Mouse (Mus musculus) naive thymus-derived CD4-positive, alpha-beta T cell, adult 2 months (primary cell): Measurements from ENCODE around the gene Tnpo3.
A peak's percentile ranks its signal among the peaks of the same experiment; 100 is the strongest.
"Not testable (repeated sequence)": the region's sequence is repeated elsewhere in the genome, so short reads cannot be mapped to it uniquely, and the experiment has no call there.

Experiments used
- DNase-seq: peaks from one replicate; pipeline ENCODE4 v3.0.0-alpha.2; 2011; ENCODE audit warnings: low read depth

The Tnpo3 gene

GRCm38 (mm10) chr6:29620840-29621543 is 11.3 kb upstream of the Tnpo3 start:
- DNase-seq, result no peak

DNA sequence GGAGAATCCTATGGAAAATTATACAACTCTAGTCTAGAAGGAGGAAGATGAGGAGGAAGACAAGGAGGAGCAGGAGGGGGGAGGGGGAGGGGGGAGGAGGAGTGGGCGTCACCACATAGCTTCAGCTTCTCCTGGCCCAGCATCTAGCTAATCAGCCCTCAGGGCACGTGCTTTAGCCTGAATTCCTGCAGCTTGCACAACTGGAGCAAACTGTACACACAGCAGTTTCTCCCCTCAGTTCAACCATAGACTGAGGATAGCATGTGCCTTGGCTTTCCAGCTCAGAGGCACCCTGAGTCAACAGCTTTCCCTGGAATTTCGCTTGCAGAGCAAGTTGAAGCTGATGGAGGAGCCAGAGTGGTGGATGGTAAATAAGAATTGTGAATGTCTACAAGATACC is 10.5 kb upstream of the Tnpo3 start:
- DNase-seq, result no peak

DNA sequence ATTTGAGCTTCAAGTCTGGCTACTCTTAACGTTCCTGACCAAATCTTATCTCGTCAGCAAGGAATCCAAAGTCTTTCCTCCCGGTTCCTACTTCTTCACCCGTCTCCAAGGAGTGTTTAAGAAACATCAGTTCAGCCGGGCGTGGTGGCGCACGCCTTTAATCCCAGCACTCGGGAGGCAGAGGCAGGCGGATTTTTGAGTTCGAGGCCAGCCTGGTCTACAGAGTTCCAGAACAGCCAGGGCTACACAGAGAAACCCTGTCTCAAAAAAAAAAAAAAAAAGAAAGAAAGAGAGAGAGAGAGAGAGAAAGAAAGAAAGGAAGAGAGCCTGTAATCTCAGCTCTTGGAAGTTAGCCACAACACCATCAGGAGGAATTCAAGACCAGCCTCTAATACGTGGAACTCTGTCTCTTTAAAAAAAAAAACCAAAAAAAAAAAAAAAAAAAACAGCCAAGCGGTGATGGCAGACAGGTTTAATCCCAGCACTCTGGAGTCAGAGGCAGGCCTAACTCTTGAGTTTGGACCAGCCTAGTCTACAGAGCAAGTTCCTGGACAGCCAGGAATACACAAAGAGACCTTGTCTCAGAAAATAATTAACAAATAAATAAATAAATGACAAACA is 443 bp upstream of the Tnpo3 start:
- DNase-seq, result peak; percentile 17

- no peak for DNase-seq
These were observed 9.5 kb downstream of the Tnpo3 start for GRCm38 (mm10) chr6:29600188-29600587.

GRCm38 (mm10) chr6:29595656-29596055 is 14.0 kb downstream of the Tnpo3 start:
- DNase-seq, result no peak

DNA sequence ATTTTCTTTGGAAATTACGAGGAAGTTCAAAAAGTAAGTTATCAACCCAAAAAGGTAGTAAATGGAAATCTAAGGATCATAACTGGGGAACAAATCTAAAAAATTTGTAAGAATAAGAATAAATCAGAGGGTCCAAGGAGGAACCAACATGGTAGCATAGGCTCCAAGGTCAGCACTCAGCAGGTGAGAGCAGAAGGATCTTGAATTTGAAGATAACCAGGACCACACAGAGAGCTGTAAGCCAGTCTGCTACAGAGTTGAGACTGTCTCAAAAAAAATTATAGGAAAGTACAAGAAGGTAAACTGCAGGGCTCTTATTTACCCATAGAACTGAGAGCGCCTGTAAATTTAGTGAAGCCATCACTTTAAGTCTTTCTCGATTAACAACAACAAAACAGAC is 28.5 kb downstream of the Tnpo3 start:
- DNase-seq, result no peak

- DNase-seq, result no peak
These were observed 28.9 kb downstream of the Tnpo3 start for GRCm38 (mm10) chr6:29580770-29581169.

DNA sequence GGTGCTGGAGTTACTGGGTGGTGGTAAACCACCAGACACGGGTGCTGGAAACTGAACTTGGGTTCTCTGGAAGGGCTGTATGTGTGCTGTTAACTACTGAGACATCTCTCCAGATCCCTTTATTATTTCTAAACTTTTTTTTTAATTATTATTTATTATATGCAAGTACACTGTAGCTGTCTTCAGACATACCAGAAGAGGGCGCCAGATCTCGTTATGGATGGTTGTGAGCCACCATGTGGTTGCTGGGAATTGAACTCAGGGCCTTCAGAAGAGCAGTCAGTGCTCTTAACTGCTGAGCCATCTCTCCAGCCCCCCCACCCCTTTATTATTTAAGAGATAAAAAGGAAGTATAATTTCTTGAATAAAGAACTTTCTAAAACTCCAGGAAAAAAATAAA is 33.3 kb downstream of the Tnpo3 start:
- DNase-seq, result not testable (repeated sequence)

GRCm38 (mm10) chr6:29557112-29557511 is 52.6 kb downstream of the Tnpo3 start:
- no peak for DNase-seq

DNA sequence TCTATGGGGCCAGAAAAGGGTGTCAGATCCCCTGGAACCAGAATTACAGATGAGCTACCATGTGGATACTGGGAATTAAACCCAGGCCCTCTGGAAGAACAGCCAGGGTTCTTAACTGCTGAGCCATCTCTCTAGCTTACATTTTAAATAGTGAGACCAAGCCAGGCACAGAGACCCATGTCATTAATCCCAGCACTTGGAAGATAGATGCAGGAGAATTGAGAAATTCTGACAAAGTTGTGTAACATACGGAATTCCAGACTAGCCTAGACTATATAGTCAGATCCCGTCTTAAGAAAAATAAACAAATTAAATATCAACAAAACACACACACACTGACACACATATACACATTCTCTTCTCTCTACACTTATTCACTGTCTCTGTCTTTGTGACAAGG is 57.2 kb downstream of the Tnpo3 start:
- DNase-seq, result no peak

DNA sequence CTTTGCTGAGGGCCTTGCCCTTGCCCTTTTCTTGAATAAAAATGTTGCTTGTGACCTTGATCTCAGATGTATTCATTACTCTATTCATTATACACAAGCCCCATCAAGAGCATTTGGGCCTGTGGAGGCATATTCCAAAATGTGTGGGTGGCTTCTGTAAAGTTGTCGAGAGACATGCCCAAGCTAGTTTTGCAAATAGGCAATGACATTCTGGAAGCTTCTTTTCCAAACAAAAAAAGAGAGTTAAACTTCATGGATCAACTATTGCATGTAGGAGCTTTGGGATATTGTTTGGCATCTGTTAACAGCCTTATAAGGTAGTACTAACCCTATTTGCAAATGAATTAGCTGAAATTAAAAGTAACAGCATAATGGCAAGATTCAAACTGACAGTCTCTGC is 61.6 kb downstream of the Tnpo3 start:
- no peak for DNase-seq

GRCm38 (mm10) chr6:29547582-29547981 is 62.1 kb downstream of the Tnpo3 start:
- no peak for DNase-seq

GRCm38 (mm10) chr6:29545611-29546010 is 64.1 kb downstream of the Tnpo3 start:
- no peak for DNase-seq

DNA sequence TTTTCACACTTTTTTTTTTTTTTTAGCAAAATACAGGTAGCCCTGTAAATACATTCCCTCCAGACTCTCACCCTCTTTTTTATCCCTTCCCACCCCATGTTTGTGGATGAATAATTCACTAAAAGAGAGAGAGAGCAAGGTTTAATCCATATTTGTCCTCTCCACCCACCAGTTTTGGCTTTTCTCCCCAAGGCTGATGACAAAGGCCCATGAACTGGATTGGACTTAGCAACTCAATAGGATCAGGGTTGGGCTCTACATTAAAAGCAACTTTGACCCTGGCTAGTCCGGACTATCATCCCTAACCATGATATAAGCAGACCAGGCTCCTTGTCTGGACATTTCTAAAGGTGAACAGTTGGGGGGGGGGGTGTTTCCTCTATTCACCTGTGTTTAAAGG is 68.7 kb downstream of the Tnpo3 start:
- DNase-seq, result no peak

- no peak for DNase-seq
These were observed 69.5 kb downstream of the Tnpo3 start for GRCm38 (mm10) chr6:29540223-29540622.

GRCm38 (mm10) chr6:29539502-29539901 is 70.2 kb downstream of the Tnpo3 start:
- DNase-seq, result no peak

DNA sequence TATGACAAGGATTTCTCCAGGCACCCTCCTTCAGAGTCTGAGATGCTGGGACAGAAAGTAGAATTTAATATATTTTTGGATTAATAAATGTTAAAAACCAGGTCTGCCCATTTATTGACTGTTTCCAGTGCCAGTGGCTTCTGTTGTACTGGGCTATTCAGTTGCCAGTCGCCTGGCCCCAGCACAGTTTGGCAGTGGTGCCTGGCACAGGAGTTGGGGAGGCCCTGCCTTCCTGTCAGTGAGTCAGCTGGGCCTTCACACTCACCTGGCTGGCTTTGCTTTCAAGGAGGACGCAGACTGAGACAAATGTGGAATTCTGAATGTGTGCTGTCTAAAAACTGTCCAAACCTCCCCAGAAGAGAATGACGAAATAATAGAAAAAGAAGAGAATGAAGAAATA is 72.5 kb downstream of the Tnpo3 start:
- DNase-seq, result no peak

DNA sequence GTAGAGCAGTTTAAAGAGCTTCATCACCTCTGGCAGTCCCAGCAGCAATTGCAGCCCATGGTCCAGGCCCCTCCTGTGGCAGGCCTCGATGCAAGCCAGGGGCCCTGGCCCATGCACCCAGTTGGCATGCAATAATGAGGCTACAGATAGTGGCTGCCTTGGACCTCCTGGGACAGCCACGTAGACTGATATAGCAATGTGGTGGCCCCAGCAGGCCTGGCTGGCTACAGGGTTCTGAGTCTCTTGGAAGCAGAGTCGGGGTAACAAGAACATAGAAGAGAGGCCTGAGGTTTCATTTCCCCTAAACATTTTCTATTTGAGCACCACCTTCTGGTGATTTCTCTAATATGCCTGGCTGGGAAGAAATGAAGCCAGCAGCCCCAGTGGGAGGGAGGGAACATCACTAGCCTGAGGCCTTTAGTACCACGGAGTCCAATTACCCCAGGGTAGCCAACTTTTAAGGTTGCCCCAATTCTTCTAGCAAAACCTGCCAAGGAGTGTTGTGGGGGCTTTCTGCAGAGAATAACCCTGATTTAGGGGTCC is 73.0 kb downstream of the Tnpo3 start:
- DNase-seq, result no peak

DNA sequence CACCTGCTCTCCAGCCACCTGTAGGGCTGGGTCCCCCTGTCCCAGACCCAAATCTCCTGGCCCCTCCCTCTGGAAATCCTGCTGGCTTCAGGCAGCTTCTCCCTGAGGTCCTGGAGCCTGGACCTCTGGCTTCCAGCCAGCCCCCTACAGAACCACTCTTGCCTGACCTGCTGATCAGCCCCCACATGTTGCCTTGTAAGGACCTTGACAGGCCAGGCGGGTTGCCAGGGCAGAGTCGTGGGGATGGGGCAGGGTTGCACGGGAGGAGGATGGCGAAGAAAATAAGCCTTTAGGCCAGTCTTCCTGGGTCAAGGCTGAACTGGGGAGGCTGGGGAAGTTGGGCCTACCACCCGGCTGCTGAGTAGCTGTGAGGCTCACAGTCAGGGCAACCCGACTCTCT is 74.4 kb downstream of the Tnpo3 start:
- no peak for DNase-seq

- DNase-seq, result peak; percentile 20
These were observed 79.6 kb downstream of the Tnpo3 start for GRCm38 (mm10) chr6:29530050-29530449.

GRCm38 (mm10) chr6:29529444-29529820 is 80.3 kb downstream of the Tnpo3 start:
- DNase-seq, result peak; percentile 19

DNA sequence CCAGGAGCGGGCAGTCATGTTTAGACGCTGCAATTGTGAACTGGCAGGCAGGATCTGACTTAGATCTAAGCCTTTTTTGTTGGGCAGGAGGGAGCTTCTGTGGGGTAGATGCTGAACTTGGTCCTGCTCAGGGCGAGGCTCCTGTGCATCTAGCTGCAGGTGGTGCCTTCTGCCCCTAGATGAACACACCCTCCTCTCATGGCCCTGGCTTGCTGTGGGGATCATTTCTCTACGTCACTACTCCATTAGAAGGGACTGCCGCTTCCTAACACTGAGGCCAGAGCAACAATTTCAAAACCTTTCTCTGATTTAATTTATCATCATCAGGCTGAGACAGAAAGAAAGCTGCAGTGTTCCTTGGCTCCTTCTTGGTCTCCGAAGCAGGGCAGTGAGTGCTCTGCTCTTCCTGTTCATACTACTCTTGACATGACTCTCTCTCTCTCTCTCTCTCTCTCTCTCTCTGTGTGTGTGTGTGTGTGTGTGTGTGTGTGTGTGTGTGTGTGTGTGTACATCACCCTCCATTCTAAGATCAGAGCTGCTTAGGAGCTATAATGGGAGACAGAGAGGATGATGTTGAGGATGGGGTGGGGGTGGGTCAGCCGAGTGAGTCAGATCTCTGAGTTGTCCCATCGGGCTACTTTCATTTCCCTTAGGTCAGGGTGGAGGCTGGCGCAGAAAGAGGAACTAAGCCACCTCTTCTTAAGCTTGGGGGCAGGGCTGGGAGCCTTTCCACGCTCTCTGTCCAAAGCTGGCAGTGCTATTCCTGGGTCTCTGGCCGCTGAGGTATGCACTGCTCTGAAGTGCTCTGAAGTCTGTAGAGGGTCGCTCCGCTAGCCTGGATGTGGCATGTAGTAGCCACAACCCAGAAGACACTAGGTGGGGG is 80.9 kb downstream of the Tnpo3 start:
- DNase-seq, result peak; percentile 53

GRCm38 (mm10) chr6:29528165-29528505 is 81.6 kb downstream of the Tnpo3 start:
- DNase-seq, result no peak
